Mouse (Mus musculus) liver, adult 2 months (tissue): ENCODE results near the gene Dclre1c. TPM values are rescaled to one million over a fixed set of nuclear protein-coding genes. Genes with fewer than 3 reads are reported as not detected.

Source experiments
- DNase-seq: peaks from one replicate; pipeline ENCODE4 v3.0.0-alpha.2; 2011; ENCODE audit warnings: low read depth, low spot score; ENCODE audit errors: extremely low read depth
- H3K27ac ChIP-seq: fragments of 200-500 bp; replicated peaks from 2 replicates; pipeline ENCODE4 v1.5.1; 2012; ENCODE audit warnings: low read depth, mild to moderate bottlenecking, control low read depth, inconsistent platforms, low read length; ENCODE audit not compliant: insufficient read depth
- H3K27me3 ChIP-seq: fragments of 200-500 bp; 2 replicates; pipeline ENCODE4 v1.6.1; 2012; ENCODE audit warnings: mild to moderate bottlenecking, moderate library complexity, low read length, inconsistent platforms; ENCODE audit not compliant: control insufficient read depth, insufficient read depth
- H3K36me3 ChIP-seq: fragments of 200-500 bp; 2 replicates; pipeline ENCODE4 v1.6.1; 2012; ENCODE audit warnings: low read length, inconsistent platforms; ENCODE audit not compliant: control insufficient read depth, insufficient read depth
- H3K4me1 ChIP-seq: fragments of 200-500 bp; 2 replicates; pipeline ENCODE4 v1.6.1; 2011; ENCODE audit warnings: low read length; ENCODE audit not compliant: control insufficient read depth, insufficient read depth
- H3K4me3 ChIP-seq: fragments of 200-500 bp; 2 replicates; pipeline ENCODE4 v1.5.1; 2011; ENCODE audit warnings: low read depth, mild to moderate bottlenecking, control low read depth, low read length, moderate library complexity; ENCODE audit not compliant: insufficient read depth
- H3K79me2 ChIP-seq: fragments of 200-500 bp; 2 replicates; pipeline ENCODE4 v1.6.1; 2012; ENCODE audit warnings: inconsistent platforms, mild to moderate bottlenecking, low read length, moderate library complexity; ENCODE audit not compliant: control insufficient read depth, insufficient read depth
- H3K9ac ChIP-seq: fragments of 200-500 bp; 2 replicates; pipeline ENCODE4 v1.6.1; 2012; ENCODE audit warnings: low read depth, mild to moderate bottlenecking, control low read depth, inconsistent platforms, low read length
- CTCF ChIP-seq: fragments of 200-500 bp; IDR thresholded peaks from 2 replicates; pipeline ENCODE4 v1.5.1; 2011; ENCODE audit warnings: low read depth, low read length, control low read depth
- POLR2A ChIP-seq: fragments of 200-500 bp; IDR thresholded peaks from 2 replicates; pipeline ENCODE4 v1.6.1; 2011; ENCODE audit warnings: low read length, control low read depth; ENCODE audit not compliant: insufficient read depth; ENCODE audit errors: extremely low read depth
- WGBS: fragments of 180-500 bp; shearing (Covaris S2); methylation state at CpG from one replicate; pipeline ENCODE4 v1.1.7; 2018; 5-methylcytosine and 5-hydroxymethylcytosine counted together
- polyA plus RNA-seq: library from polyadenylated mRNA; depleted of rRNA; stranded (reverse); fragments of >200 nt; gene quantifications from 2 replicates; pipeline ENCODE4 v1.2.3, GENCODE M21; 2012
- total RNA-seq: library from RNA; depleted of rRNA; stranded (reverse); fragments of >200 nt; gene quantifications from 2 replicates; pipeline ENCODE4 v1.2.3, GENCODE M21; 2014

Dclre1c gene
- total and polyA plus RNA-seq, 2 experiments: 1.8 to 5.8 TPM

- Histone ChIP-seq H3K79me2 (peaks cover 2% of the 10 kb centered on the region; the same call in 1 of the 2 replicates), H3K4me3 (peak overlapping the region; percentile 89), H3K27me3 (no peaks in the 10 kb centered on the region), H3K4me1 (peaks cover 4% of the 10 kb centered on the region; the same call in 1 of the 2 replicates), H3K9ac (peak overlapping the region; percentile 81), H3K36me3 (no peaks in the 10 kb centered on the region), H3K27ac (peak overlapping the region; percentile 77)
- no peak for TF ChIP-seq POLR2A
- TF ChIP-seq CTCF: no peak
- 2% methylated on average over 9 of the region's 10 CpGs for whole genome bisulfite sequencing
- peak; percentile 62 for DNase-seq
These were observed 614 bp downstream of the Dclre1c start for GRCm38 (mm10) chr2:3424579-3424910.

- Histone ChIP-seq H3K4me3 (no peak overlapping the region), H3K27me3 (no peaks in the 10 kb centered on the region), H3K36me3 (peaks cover 3% of the 10 kb centered on the region), H3K27ac (no peak overlapping the region), H3K79me2 (peaks cover 2% of the 10 kb centered on the region; the same call in 1 of the 2 replicates), H3K9ac (no peak overlapping the region), H3K4me1 (no peaks in the 10 kb centered on the region)
- no peak for DNase-seq
- no peak for TF ChIP-seq CTCF
- no peak for TF ChIP-seq POLR2A
- 93% methylated on average over 9 of the region's 9 CpGs for WGBS
These were observed 7.0 kb downstream of the Dclre1c start for GRCm38 (mm10) chr2:3430956-3431355.

- Histone ChIP-seq H3K27me3 (no peaks in the 10 kb centered on the region), H3K36me3 (peaks cover 20% of the 10 kb centered on the region), H3K79me2 (no peaks in the 10 kb centered on the region), H3K4me1 (no peaks in the 10 kb centered on the region), H3K27ac (no peak overlapping the region), H3K4me3 (no peak overlapping the region), H3K9ac (no peak overlapping the region)
- WGBS: 92% methylated on average over 6 of the region's 6 CpGs
- TF ChIP-seq CTCF (no peak), POLR2A (no peak)
- DNase-seq: no peak
These were observed 11.6 kb downstream of the Dclre1c start for GRCm38 (mm10) chr2:3435369-3436061.

- Histone ChIP-seq H3K4me1 (no peaks in the 10 kb centered on the region), H3K27me3 (no peaks in the 10 kb centered on the region), H3K9ac (no peak overlapping the region), H3K4me3 (no peak overlapping the region), H3K36me3 (peaks cover 38% of the 10 kb centered on the region), H3K27ac (no peak overlapping the region), H3K79me2 (no peaks in the 10 kb centered on the region)
- TF ChIP-seq CTCF (no peak), POLR2A (no peak)
- DNase-seq: no peak
- WGBS: 89% methylated on average over 7 of the region's 7 CpGs
These were observed 14.0 kb downstream of the Dclre1c start for GRCm38 (mm10) chr2:3437956-3438355.

- Histone ChIP-seq H3K27me3 (no peaks in the 10 kb centered on the region), H3K36me3 (peaks cover 63% of the 10 kb centered on the region)
These were observed 20.3 kb downstream of the Dclre1c start for GRCm38 (mm10) chr2:3444206-3444605.

GRCm38 (mm10) chr2:3445984-3446383 is 22.1 kb downstream of the Dclre1c start:
- WGBS: 96% methylated on average over 4 of the region's 4 CpGs
- H3K27me3 ChIP-seq: no peaks in the 10 kb centered on the region
- no peaks in the 10 kb centered on the region for H3K79me2 ChIP-seq
- H3K4me3 ChIP-seq: no peak overlapping the region
- TF ChIP-seq POLR2A (no peak), CTCF (no peak)
- H3K9ac ChIP-seq: no peak overlapping the region
- H3K4me1 ChIP-seq: no peaks in the 10 kb centered on the region
- no peak overlapping the region for H3K27ac ChIP-seq
- H3K36me3 ChIP-seq: peaks cover 62% of the 10 kb centered on the region
- DNase-seq: no peak

More at GRCm38 (mm10) chr2:3444206-3444605, 20.3 kb downstream of the Dclre1c start:
- Histone ChIP-seq H3K4me3 (no peak overlapping the region), H3K27ac (no peak overlapping the region), H3K79me2 (no peaks in the 10 kb centered on the region), H3K9ac (no peak overlapping the region), H3K4me1 (no peaks in the 10 kb centered on the region)
- TF ChIP-seq CTCF (no peak), POLR2A (no peak)
- DNase-seq: no peak
- 84% methylated on average over 7 of the region's 7 CpGs for whole genome bisulfite sequencing
